Mouse (Mus musculus) lung, postnatal 36 days (tissue): ENCODE measurements around the gene Mep1a.

Experiments
- DNase-seq: peaks from one replicate; pipeline ENCODE4 v3.0.0; 2022; ENCODE audit warnings: mixed read lengths

Mep1a gene

GRCm38 (mm10) chr17:43477621-43478020 is 25.0 kb downstream of the Mep1a start:
- no peak for DNase-seq

GRCm38 (mm10) chr17:43474775-43475174 is 27.8 kb downstream of the Mep1a start:
- DNase-seq: no peak

GRCm38 (mm10) chr17:43472558-43472957 is 30.1 kb downstream of the Mep1a start:
- DNase-seq: no peak

DNA sequence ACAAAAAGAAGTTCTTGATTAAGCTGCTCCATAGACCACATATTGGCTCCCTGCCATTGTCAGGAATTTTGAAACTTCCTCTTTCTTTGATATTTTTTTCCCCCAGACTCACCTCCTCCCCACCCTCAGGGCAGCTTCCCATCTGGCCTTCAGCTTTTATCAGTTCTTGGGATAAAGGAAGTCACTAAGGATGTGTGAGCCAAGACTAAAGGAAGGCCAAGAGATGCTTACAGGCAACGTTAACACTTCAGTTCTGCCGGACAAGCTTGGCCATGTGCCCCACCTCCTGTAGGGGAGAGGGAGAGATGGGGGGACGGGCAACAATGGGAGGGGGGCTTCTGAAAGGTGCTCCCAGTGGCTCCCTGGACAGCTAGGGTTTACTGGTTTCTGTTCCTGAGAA is 32.6 kb downstream of the Mep1a start:
- DNase-seq: no peak

DNA sequence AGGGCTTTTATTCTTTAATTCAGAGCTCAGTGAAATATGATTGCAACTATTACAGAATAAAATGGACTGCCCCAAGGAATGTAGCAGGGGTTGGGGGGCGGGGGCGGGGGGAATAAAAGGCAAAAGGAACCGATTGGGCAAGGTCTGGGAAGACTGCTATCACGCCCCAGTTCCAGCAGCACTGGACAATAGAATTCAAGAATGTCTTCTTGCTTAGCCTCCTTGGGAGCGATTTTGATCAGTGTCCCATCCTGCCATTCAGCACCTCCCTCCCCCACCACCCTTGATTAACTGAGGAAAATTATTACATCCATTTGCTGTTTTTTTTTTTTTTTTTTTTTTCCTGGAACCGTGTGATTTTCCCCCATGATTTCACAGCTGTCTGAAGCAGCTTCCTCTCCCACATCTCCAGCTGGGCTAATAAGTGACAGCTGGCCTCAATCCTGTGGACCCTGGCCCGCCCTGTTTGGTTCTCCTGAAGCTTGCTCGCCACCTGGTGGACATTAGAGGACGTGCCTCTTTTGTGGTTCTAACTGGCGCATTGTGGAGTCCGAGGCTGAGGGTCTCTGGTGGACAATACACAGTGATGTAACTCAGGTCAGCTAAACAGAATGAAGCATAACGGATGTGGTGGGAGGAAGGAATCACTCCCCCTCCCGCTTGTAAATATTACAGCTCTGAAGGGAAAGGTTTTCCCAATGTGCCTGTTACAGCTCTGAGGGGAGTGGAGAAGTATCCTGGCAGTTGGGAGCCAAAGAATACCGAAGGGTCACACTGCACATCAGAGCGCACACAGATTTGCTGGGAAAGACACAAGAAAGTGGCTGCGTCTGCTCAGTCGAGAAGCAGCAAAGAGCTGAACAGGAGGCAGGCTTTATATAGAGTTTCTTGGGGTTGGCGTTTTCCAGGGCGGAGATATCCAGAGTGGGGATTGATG is 42.1 kb downstream of the Mep1a start:
- DNase-seq: peak; percentile 86

GRCm38 (mm10) chr17:43459737-43460230 is 42.8 kb downstream of the Mep1a start:
- no peak for DNase-seq

DNA sequence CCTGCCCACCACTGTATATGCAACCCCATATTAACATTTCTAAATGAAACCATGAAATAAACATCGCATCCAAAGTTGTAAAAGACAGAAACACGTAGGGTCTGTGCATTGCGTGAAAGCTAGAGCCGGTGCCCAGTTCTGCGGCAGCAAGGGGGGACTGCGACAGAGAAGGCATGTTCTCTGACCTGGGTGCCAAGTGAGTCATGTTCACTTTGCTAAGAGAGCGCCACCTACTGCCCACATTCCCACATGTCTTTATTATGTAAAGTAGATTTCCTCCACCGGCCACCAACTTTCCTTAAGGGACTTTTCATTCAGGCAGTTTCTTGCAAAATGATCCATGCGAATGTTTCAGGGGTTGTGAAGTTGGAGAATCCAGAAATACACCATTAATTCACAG is 44.0 kb downstream of the Mep1a start:
- DNase-seq: peak; percentile 94

GRCm38 (mm10) chr17:43451216-43451615 is 51.4 kb downstream of the Mep1a start:
- no peak for DNase-seq

DNA sequence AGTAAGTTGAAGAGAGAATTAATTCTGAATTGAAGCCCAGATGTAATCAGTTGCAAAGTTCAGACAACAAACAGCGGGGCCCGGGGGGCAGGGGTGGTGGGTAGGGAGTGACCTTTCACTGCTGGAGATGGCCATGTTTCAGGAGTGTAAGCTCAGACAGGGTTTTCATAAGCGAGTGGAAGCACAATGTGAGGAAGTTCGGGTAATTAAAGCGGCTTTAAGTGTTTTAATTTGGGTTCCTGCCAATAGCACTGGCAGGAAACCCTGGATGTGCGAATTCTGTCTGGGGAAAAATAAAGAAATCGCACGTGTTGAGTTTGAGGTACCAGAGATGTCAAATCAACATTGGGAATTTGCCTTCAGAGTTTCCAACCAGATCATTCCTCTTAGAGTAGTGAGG is 68.1 kb downstream of the Mep1a start:
- no peak for DNase-seq

DNA sequence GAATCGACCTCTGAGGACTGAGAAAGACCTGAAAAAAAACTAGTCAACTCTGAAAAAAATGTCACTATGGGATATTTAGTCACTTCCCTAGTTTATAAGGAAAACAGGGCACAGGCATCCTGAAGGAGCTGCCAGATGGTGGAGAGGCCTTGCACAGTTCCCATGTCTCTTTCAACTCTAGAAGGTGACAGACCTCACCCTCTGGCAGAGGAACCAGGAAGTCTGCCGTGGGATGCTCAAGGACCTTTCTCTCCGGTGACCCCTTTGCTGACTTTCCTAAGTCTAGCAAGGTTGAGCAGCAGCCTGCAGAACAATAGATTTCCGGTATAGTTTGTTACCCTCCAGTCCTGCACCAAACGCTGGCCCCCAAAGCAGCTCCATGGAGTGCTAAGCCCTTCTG is 70.9 kb downstream of the Mep1a start:
- DNase-seq: no peak
